Mouse (Mus musculus) neural tube, embryonic 12.5 days (tissue): ENCODE results near the gene Clybl. TPM values are rescaled to one million over a fixed set of nuclear protein-coding genes. Genes with fewer than 3 reads are reported as not detected.
A peak's percentile ranks its signal among the peaks of the same experiment; 100 is the strongest.

Experiments
- ATAC-seq: fragments of 200-750 bp; cut with Nextera tagmentation; 2 replicates; pipeline ENCODE4 v1.8.0; 2017; ENCODE audit warnings: low read depth, mild to moderate bottlenecking, moderate TSS enrichment, moderate library complexity; ENCODE audit not compliant: low FRiP score
- H3K27ac ChIP-seq: fragments of 300-500 bp; sonication (generic); 2 replicates; pipeline ENCODE4 v1.5.1; 2016
- H3K27me3 ChIP-seq: fragments of 300-500 bp; sonication (generic); replicated peaks from 2 replicates; pipeline ENCODE4 v1.6.1; 2016; ENCODE audit warnings: mild to moderate bottlenecking
- H3K36me3 ChIP-seq: fragments of 300-500 bp; sonication (generic); 2 replicates; pipeline ENCODE4 v1.6.1; 2016; ENCODE audit warnings: mild to moderate bottlenecking
- H3K4me1 ChIP-seq: fragments of 300-500 bp; sonication (generic); 2 replicates; pipeline ENCODE4 v1.6.1; 2016
- H3K4me2 ChIP-seq: fragments of 300-500 bp; sonication (generic); replicated peaks from 2 replicates; pipeline ENCODE4 v1.6.1; 2016; ENCODE audit warnings: mild to moderate bottlenecking
- H3K4me3 ChIP-seq: fragments of 300-500 bp; sonication (generic); 2 replicates; pipeline ENCODE4 v1.5.1; 2016
- H3K9ac ChIP-seq: fragments of 300-500 bp; sonication (generic); 2 replicates; pipeline ENCODE4 v1.6.1; 2016; ENCODE audit warnings: mild to moderate bottlenecking
- H3K9me3 ChIP-seq: fragments of 300-500 bp; sonication (generic); 2 replicates; pipeline ENCODE4 v1.6.1; 2016; ENCODE audit warnings: mild to moderate bottlenecking
- WGBS: fragments of 180-500 bp; shearing (Covaris S2); methylation state at CpG from one replicate; pipeline ENCODE4 v1.1.7; 2016; 5-methylcytosine and 5-hydroxymethylcytosine counted together
- polyA plus RNA-seq: library from polyadenylated mRNA; unstranded; fragments of >200 nt; fragmentation: Nextera tagmentation; extraction: Ambion mirVana; gene quantifications from 2 replicates; pipeline ENCODE4 v1.2.1, GENCODE M21; 2016

Clybl gene
- polyA plus RNA-seq, 1 experiment from 2014 or later = 12.6 TPM

DNA sequence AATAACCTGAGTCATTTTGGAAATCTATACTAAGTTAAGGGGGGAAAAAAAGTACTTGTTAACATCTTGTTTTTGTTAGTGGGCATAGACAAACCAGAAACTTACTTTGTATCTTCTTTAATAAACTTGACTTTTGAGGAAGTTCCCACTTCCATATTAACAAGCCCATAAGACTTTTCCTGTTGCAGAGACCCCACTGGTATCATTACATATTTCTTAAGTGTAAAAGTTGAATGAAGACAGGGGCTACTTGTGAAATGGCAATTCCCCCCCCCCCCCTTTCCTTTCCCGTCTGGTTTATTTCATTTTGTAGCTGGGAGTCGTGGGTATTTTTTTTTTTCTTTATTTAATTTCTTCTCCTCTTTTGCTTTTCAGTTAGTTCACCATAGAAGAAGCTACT is 115.4 kb downstream of the Clybl start:
- WGBS = 44% methylated on average over 2 of the region's 2 CpGs
- H3K4me1 ChIP-seq = no peaks in the 10 kb centered on the region
- H3K36me3 ChIP-seq = no peaks in the 10 kb centered on the region

GRCm38 (mm10) chr14:122297386-122298109 is 116.0 kb downstream of the Clybl start:
- no peak for ATAC-seq
- no peak overlapping the region for H3K4me2 ChIP-seq
- H3K4me1 ChIP-seq = no peaks in the 10 kb centered on the region
- no peak overlapping the region for H3K9ac ChIP-seq
- no peak overlapping the region for H3K27ac ChIP-seq
- 49% methylated on average over 11 of the region's 11 CpGs for whole genome bisulfite sequencing
- no peaks in the 10 kb centered on the region for H3K9me3 ChIP-seq
- H3K36me3 ChIP-seq = no peaks in the 10 kb centered on the region
- H3K4me3 ChIP-seq = no peak overlapping the region
- H3K27me3 ChIP-seq = no peaks in the 10 kb centered on the region

More for the DNA sequence above, 115.4 kb downstream of the Clybl start:
- Histone ChIP-seq H3K4me3 (no peak overlapping the region), H3K9me3 (no peaks in the 10 kb centered on the region), H3K27me3 (no peaks in the 10 kb centered on the region), H3K4me2 (no peak overlapping the region), H3K27ac (no peak overlapping the region), H3K9ac (no peak overlapping the region)
- no peak for ATAC-seq

DNA sequence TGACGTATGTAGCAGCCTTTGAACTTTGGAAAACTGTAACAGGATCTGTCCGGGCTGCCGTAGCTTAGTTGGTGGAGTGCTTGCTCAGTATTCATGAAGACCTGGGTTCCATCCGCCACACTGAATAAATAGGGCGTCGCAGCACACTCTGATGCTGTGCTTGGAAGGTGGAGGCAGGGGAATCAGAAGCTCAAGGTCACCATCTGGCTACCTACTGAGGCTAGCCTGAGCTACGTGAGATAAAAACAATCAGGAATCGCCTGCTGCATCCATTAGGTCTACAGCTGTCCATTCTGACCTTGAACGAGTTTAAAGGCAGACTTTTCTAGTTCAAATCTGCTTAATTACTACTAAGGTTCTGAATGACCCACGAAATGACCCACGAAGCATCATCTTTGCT is 118.8 kb downstream of the Clybl start:
- 88% methylated on average over 11 of the region's 11 CpGs for WGBS
- ATAC-seq = no peak
- H3K27me3 ChIP-seq = no peaks in the 10 kb centered on the region

DNA sequence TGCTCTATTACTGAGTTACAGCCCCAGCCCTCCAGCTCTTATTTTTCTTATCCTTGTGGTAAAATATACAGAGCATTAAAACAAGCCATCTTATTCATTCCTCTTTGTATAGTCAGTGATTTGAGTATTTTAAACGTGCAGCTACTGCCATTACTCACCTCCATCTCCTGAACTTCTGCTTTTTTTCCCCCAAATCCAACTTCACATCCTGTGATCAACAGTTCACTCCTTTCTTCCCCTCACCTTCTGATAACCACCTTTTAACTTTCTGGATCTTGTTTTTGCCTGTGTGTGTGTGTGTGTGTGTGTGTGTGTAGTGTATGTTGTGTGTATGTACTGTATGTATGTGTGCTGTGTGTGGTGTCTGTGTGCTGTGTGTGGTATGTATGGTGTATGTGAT is 122.3 kb downstream of the Clybl start:
- no peak overlapping the region for H3K27ac ChIP-seq
- no peak overlapping the region for H3K4me3 ChIP-seq
- H3K4me1 ChIP-seq = no peaks in the 10 kb centered on the region
- H3K9me3 ChIP-seq = no peaks in the 10 kb centered on the region
- no peak overlapping the region for H3K9ac ChIP-seq
- no peak overlapping the region for H3K4me2 ChIP-seq
- ATAC-seq = no peak
- H3K27me3 ChIP-seq = no peaks in the 10 kb centered on the region
- no peaks in the 10 kb centered on the region for H3K36me3 ChIP-seq
- WGBS = 70% methylated on average over 1 of the region's 1 CpGs

More for the DNA sequence above, 118.8 kb downstream of the Clybl start:
- Histone ChIP-seq H3K9me3 (no peaks in the 10 kb centered on the region), H3K27ac (no peak overlapping the region), H3K4me1 (no peaks in the 10 kb centered on the region), H3K4me3 (no peak overlapping the region), H3K9ac (no peak overlapping the region), H3K4me2 (no peak overlapping the region), H3K36me3 (no peaks in the 10 kb centered on the region)

- WGBS = 55% methylated on average over 8 of the region's 8 CpGs
- Histone ChIP-seq H3K4me2 (no peak overlapping the region), H3K27ac (no peak overlapping the region), H3K9ac (no peak overlapping the region), H3K4me1 (no peaks in the 10 kb centered on the region), H3K36me3 (no peaks in the 10 kb centered on the region), H3K4me3 (no peak overlapping the region), H3K27me3 (no peaks in the 10 kb centered on the region), H3K9me3 (no peaks in the 10 kb centered on the region)
- ATAC-seq = no peak
These were observed 123.6 kb downstream of the Clybl start for GRCm38 (mm10) chr14:122305132-122305531.

- no peak for ATAC-seq
- H3K36me3 ChIP-seq = no peaks in the 10 kb centered on the region
- H3K27me3 ChIP-seq = no peaks in the 10 kb centered on the region
- no peak overlapping the region for H3K4me3 ChIP-seq
- H3K9me3 ChIP-seq = 0 out of 2 replicates have a peak, but pooled peaks cover 6% of the 10 kb centered on the region
- H3K9ac ChIP-seq = no peak overlapping the region
- no peak overlapping the region for H3K4me2 ChIP-seq
- H3K4me1 ChIP-seq = no peaks in the 10 kb centered on the region
- H3K27ac ChIP-seq = no peak overlapping the region
- WGBS = 96% methylated on average over 6 of the region's 6 CpGs
These were observed 130.9 kb downstream of the Clybl start for GRCm38 (mm10) chr14:122312415-122312814.

DNA sequence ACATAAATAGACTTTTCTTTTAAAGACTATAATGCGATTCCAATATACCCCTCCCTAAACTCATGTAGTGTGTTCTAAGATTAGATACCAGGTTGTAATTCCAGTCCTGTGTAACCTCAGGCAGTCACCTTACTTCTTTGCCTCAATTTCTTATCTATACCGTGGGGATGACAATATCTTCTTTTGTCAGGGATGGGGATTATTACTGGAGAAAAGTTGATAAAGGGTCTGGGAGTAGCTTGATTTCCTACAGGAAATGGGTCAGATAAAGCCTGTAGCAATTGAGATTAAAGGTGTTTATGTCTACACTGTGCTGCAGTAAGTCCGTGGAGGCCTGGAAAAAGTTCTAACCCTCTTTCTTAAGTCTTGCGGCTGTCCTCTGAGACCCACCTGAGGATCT is 131.8 kb downstream of the Clybl start:
- Histone ChIP-seq H3K4me2 (no peak overlapping the region), H3K27ac (no peak overlapping the region), H3K36me3 (no peaks in the 10 kb centered on the region), H3K4me3 (no peak overlapping the region), H3K9me3 (0 out of 2 replicates have a peak, but pooled peaks cover 6% of the 10 kb centered on the region), H3K27me3 (no peaks in the 10 kb centered on the region), H3K9ac (no peak overlapping the region), H3K4me1 (no peaks in the 10 kb centered on the region)
- WGBS = 95% methylated on average over 4 of the region's 4 CpGs
- no peak for ATAC-seq

GRCm38 (mm10) chr14:122315743-122316142 is 134.2 kb downstream of the Clybl start:
- WGBS = 93% methylated on average over 12 of the region's 12 CpGs
- Histone ChIP-seq H3K9ac (no peak overlapping the region), H3K4me2 (no peak overlapping the region), H3K36me3 (no peaks in the 10 kb centered on the region), H3K27me3 (no peaks in the 10 kb centered on the region), H3K4me3 (no peak overlapping the region), H3K4me1 (no peaks in the 10 kb centered on the region), H3K27ac (no peak overlapping the region), H3K9me3 (0 out of 2 replicates have a peak, but pooled peaks cover 6% of the 10 kb centered on the region)
- no peak for ATAC-seq

GRCm38 (mm10) chr14:122322136-122322535 is 140.6 kb downstream of the Clybl start:
- Histone ChIP-seq H3K27ac (no peak overlapping the region), H3K36me3 (no peaks in the 10 kb centered on the region), H3K4me2 (no peak overlapping the region), H3K9me3 (no peaks in the 10 kb centered on the region), H3K27me3 (no peaks in the 10 kb centered on the region), H3K9ac (no peak overlapping the region), H3K4me1 (no peaks in the 10 kb centered on the region), H3K4me3 (no peak overlapping the region)
- 33% methylated on average over 5 of the region's 5 CpGs for WGBS
- no peak for ATAC-seq

DNA sequence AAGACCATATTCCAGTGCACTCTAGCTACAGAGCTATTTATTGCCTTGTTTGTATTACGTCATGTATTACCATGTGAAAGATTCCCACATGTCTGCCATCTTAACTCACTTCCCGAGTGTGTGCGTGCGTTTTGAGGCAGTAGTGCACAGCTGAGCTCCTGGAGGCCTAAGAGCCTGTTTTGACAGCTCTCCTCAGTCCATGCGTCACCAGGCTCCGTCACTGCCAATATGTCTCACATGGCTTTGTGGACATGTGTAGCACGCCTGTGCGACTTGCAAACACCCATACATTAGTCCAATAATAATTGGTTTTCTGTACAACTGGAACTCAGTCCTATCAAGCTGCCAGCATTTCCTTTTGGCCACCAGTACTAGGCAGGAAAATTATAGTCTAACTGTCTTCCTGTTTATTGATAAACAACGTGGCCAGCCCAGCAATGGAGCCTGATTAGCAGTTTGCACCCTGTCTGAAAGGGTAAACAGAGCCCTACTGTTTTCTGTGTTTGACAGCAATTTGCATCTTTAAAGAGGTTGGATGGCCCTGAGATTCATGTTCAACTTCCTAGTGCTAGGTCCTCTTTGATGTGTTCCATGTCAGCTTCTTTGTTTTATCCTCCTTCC is 142.4 kb downstream of the Clybl start:
- Histone ChIP-seq H3K9ac (no peak overlapping the region), H3K4me1 (no peaks in the 10 kb centered on the region), H3K4me3 (no peak overlapping the region), H3K4me2 (no peak overlapping the region), H3K27ac (no peak overlapping the region), H3K36me3 (no peaks in the 10 kb centered on the region), H3K9me3 (no peaks in the 10 kb centered on the region), H3K27me3 (no peaks in the 10 kb centered on the region)
- 0 out of 2 replicates have a peak, but pooled peaks have one; percentile 25 for ATAC-seq
- WGBS = 74% methylated on average over 9 of the region's 9 CpGs

DNA sequence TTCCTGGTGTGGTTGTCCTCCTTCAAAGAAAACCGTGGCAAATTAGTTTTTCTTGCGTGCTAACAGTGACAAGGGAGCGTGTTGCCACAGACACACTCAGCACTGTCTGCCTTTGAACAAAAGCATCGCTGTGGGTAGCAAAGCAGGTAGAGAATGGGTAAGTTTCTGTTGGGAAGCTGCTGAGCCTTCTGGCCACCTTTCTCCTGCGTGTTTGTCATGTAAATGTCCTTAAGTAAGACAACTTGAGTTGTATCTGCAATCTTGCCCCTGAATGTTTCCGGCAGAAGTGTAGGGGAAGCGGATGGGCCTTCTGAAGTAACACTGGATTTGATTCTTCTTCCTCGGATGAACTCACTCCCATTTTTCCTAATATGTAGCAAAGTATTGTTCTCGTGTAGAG is 148.6 kb downstream of the Clybl start:
- H3K9ac ChIP-seq = no peak overlapping the region
- H3K4me1 ChIP-seq = no peaks in the 10 kb centered on the region
- H3K36me3 ChIP-seq = no peaks in the 10 kb centered on the region
- H3K4me3 ChIP-seq = no peak overlapping the region
- no peaks in the 10 kb centered on the region for H3K9me3 ChIP-seq
- H3K27me3 ChIP-seq = no peaks in the 10 kb centered on the region
- H3K4me2 ChIP-seq = no peak overlapping the region
- WGBS = 60% methylated on average over 9 of the region's 9 CpGs
- H3K27ac ChIP-seq = no peak overlapping the region
- no peak for ATAC-seq

- no peaks in the 10 kb centered on the region for H3K27me3 ChIP-seq
- H3K4me3 ChIP-seq = no peak overlapping the region
- no peak for ATAC-seq
- no peaks in the 10 kb centered on the region for H3K9me3 ChIP-seq
- H3K36me3 ChIP-seq = no peaks in the 10 kb centered on the region
- H3K27ac ChIP-seq = no peak overlapping the region
- H3K4me2 ChIP-seq = no peak overlapping the region
- H3K4me1 ChIP-seq = no peaks in the 10 kb centered on the region
- H3K9ac ChIP-seq = no peak overlapping the region
- WGBS = 93% methylated on average over 2 of the region's 2 CpGs
These were observed 149.2 kb downstream of the Clybl start for GRCm38 (mm10) chr14:122330716-122331115.
